Mouse (Mus musculus) stomach, embryonic 14.5 days (tissue): ENCODE results near the gene Peli1. TPM values are rescaled to one million over a fixed set of nuclear protein-coding genes. Genes with fewer than 3 reads are reported as not detected.

ENCODE experiments used
- ATAC-seq: fragments of 200-750 bp; cut with Nextera tagmentation; 2 replicates; pipeline ENCODE4 v1.8.0; 2017; ENCODE audit warnings: low read depth, moderate TSS enrichment; ENCODE audit not compliant: insufficient number of reproducible peaks, insufficient read depth, low FRiP score
- H3K27ac ChIP-seq: fragments of 300-500 bp; sonication (generic); 2 replicates; pipeline ENCODE4 v1.5.1; 2014; ENCODE audit warnings: mild to moderate bottlenecking, low read length, moderate library complexity, mixed read lengths
- H3K27me3 ChIP-seq: fragments of 300-500 bp; sonication (generic); 2 replicates; pipeline ENCODE4 v1.6.1; 2014; ENCODE audit warnings: low read length, control low read depth, mixed read lengths; ENCODE audit not compliant: control insufficient read depth, insufficient read depth
- H3K36me3 ChIP-seq: fragments of 300-500 bp; sonication (generic); 2 replicates; pipeline ENCODE4 v1.6.1; 2014; ENCODE audit warnings: mild to moderate bottlenecking, control low read depth, low read length, moderate library complexity, mixed read lengths; ENCODE audit not compliant: control insufficient read depth, insufficient read depth
- H3K4me1 ChIP-seq: fragments of 300-500 bp; sonication (generic); 2 replicates; pipeline ENCODE4 v1.6.1; 2014; ENCODE audit warnings: low read length, control low read depth, mixed read lengths; ENCODE audit not compliant: control insufficient read depth, insufficient read depth
- H3K4me2 ChIP-seq: fragments of 300-500 bp; sonication (generic); replicated peaks from 2 replicates; pipeline ENCODE4 v1.6.1; 2014; ENCODE audit warnings: low read depth, low read length, control low read depth
- H3K4me3 ChIP-seq: fragments of 300-500 bp; sonication (generic); 2 replicates; pipeline ENCODE4 v1.5.1; 2014; ENCODE audit warnings: low read depth, low read length, control low read depth
- H3K9ac ChIP-seq: fragments of 300-500 bp; sonication (generic); replicated peaks from 2 replicates; pipeline ENCODE4 v1.6.1; 2014; ENCODE audit warnings: low read depth, mild to moderate bottlenecking, control low read depth, low read length, moderate library complexity, mixed read lengths
- H3K9me3 ChIP-seq: fragments of 300-500 bp; sonication (generic); 2 replicates; pipeline ENCODE4 v1.6.1; 2016; ENCODE audit warnings: low read depth, low read length, control low read depth; ENCODE audit not compliant: control insufficient read depth
- WGBS: fragments of 180-500 bp; shearing (Covaris S2); extraction: QIAGEN DNeasy Blood & Tissue Kit; methylation state at CpG from one replicate; pipeline ENCODE4 v1.1.7; 2014; 5-methylcytosine and 5-hydroxymethylcytosine counted together
- polyA plus RNA-seq: library from polyadenylated mRNA; unstranded; fragments of >200 nt; fragmentation: Nextera tagmentation; extraction: Ambion mirVana; gene quantifications from 2 replicates; pipeline ENCODE4 v1.2.1, GENCODE M21; 2014

Peli1 gene
- polyA plus RNA-seq, 1 experiment from 2014 or later: 38.8 TPM

GRCm38 (mm10) chr11:21100704-21101103 lies 9.6 kb downstream of the Peli1 start:
- WGBS: 91% methylated on average over 1 of the region's 1 CpGs
- H3K4me3 ChIP-seq: no peak overlapping the region
- H3K4me1 ChIP-seq: no peaks in the 10 kb centered on the region
- H3K9me3 ChIP-seq: no peaks in the 10 kb centered on the region
- no peaks in the 10 kb centered on the region for H3K27me3 ChIP-seq
- H3K36me3 ChIP-seq: no peaks in the 10 kb centered on the region
- H3K27ac ChIP-seq: no peak overlapping the region
- ATAC-seq: no peak
- H3K4me2 ChIP-seq: no peak overlapping the region
- no peak overlapping the region for H3K9ac ChIP-seq

DNA sequence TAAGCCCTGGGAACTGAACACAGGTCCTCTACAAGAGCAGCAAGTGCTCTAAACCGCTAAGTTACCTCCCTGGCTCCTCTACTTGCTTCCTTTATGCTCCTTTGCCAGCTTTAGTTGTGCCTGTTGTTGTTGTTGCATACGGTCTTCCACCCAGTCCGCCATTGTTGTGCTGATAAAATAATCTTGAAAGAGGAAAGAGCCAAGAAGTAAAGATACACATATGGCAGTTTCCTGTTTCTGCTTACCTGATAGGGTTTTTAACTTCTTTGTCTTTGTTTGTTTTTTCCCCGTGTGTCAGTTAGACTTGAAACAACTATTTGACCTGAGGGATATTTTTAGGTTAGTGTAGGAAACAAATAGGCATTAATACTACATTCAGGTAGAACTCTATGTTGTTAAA lies 10.2 kb downstream of the Peli1 start:
- no peaks in the 10 kb centered on the region for H3K9me3 ChIP-seq
- WGBS: 74% methylated on average over 4 of the region's 4 CpGs
- no peak overlapping the region for H3K4me2 ChIP-seq
- H3K4me1 ChIP-seq: no peaks in the 10 kb centered on the region
- no peaks in the 10 kb centered on the region for H3K27me3 ChIP-seq
- H3K4me3 ChIP-seq: no peak overlapping the region
- no peak overlapping the region for H3K9ac ChIP-seq
- ATAC-seq: no peak
- H3K36me3 ChIP-seq: no peaks in the 10 kb centered on the region
- no peak overlapping the region for H3K27ac ChIP-seq

DNA sequence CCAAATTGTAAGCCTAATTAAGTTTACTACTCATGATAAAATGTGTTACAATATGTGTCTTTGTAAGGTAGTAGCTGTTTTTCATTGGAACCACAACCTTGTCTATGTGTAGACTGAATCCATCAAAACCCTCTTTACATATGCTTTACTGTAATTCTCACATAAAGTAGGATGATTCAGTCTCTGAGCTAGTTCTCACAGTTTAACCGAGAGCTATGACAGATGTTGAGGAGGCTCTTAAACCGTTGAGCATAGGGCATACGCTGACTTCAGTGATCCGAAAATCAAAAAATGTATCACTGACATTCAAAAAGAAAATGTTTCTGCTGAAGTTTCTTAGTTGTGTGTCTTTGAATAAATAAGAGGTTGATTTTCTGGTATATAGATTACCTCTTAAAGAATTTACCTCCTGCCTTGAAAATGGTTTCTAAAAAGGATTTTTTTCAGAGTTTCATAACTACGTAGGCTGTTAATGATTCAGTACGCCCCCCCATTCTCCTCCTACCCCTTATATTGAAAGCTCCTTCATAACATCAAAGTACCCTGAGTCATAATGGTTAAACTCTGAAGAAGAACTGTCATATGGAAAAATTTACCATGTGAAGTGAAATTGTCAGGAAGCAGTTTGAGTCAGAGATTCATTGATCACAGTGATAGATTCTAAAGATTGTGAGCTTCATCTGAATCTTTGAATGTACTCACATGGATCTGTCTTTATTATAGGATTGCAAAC lies 11.3 kb downstream of the Peli1 start:
- no peaks in the 10 kb centered on the region for H3K4me1 ChIP-seq
- H3K9me3 ChIP-seq: no peaks in the 10 kb centered on the region
- no peak overlapping the region for H3K4me2 ChIP-seq
- 83% methylated on average over 6 of the region's 6 CpGs for WGBS
- H3K27me3 ChIP-seq: no peaks in the 10 kb centered on the region
- no peak overlapping the region for H3K27ac ChIP-seq
- no peak for ATAC-seq
- H3K9ac ChIP-seq: no peak overlapping the region
- peaks cover 3% of the 10 kb centered on the region; the same call in 1 of the 2 replicates for H3K36me3 ChIP-seq
- no peak overlapping the region for H3K4me3 ChIP-seq

- Histone ChIP-seq H3K9me3 (no peaks in the 10 kb centered on the region), H3K4me3 (no peak overlapping the region), H3K9ac (no peak overlapping the region), H3K27ac (no peak overlapping the region), H3K27me3 (no peaks in the 10 kb centered on the region), H3K36me3 (peaks cover 3% of the 10 kb centered on the region; the same call in 1 of the 2 replicates), H3K4me1 (no peaks in the 10 kb centered on the region), H3K4me2 (no peak overlapping the region)
- ATAC-seq: no peak
- 67% methylated on average over 2 of the region's 2 CpGs for WGBS
Observed at GRCm38 (mm10) chr11:21103186-21103585, 12.1 kb downstream of the Peli1 start.

DNA sequence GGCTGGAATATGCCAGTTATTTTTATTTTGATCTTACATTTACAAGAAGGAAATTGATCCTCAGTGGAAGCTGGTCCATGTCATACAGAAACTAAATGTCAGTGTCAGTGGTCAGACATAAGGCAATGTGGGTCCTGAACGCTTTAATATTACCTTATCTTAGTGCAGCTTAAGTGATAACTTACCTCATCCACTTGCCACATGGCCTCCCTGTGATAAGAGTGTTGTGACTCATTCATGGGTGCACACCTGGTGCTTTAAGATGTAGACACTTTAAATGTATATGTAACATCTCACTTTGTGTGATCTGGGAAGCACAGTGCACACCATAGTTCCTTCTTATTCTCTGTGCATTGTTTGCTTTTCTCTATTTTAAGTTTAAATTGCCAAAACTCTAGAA lies 14.3 kb downstream of the Peli1 start:
- WGBS: 69% methylated on average over 1 of the region's 1 CpGs
- Histone ChIP-seq H3K36me3 (peaks cover 3% of the 10 kb centered on the region; the same call in 1 of the 2 replicates), H3K9ac (no peak overlapping the region), H3K9me3 (no peaks in the 10 kb centered on the region), H3K4me1 (no peaks in the 10 kb centered on the region), H3K27ac (no peak overlapping the region), H3K27me3 (no peaks in the 10 kb centered on the region), H3K4me3 (no peak overlapping the region), H3K4me2 (no peak overlapping the region)
- ATAC-seq: no peak

DNA sequence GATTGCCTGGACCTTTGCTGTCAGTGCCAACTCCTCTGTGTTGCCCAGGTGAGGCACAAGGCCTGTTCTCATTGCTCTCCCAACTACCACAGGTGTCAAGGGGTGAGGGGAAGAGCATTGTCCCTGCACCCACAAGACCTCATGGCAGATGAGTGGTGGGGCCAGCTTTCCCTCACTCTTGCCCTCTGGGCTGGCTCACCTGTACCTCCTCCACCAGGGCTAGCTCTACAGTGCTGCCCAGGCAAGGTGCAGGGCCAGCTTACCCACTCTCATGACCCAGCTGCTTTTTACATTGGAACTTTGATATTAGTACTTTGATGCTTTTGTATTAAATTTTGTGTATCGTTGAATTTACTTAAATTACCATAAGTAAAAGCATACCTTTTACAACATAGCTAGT lies 16.0 kb downstream of the Peli1 start:
- H3K9me3 ChIP-seq: no peaks in the 10 kb centered on the region
- no peak overlapping the region for H3K27ac ChIP-seq
- H3K36me3 ChIP-seq: peaks cover 3% of the 10 kb centered on the region; the same call in 1 of the 2 replicates
- no peak overlapping the region for H3K9ac ChIP-seq
- no peak overlapping the region for H3K4me3 ChIP-seq
- no peaks in the 10 kb centered on the region for H3K4me1 ChIP-seq
- no peaks in the 10 kb centered on the region for H3K27me3 ChIP-seq
- no peak overlapping the region for H3K4me2 ChIP-seq
- ATAC-seq: no peak
- 96% methylated on average over 1 of the region's 1 CpGs for WGBS

GRCm38 (mm10) chr11:21109279-21109678 lies 18.2 kb downstream of the Peli1 start:
- Histone ChIP-seq H3K27ac (no peak overlapping the region), H3K4me1 (no peaks in the 10 kb centered on the region), H3K4me2 (no peak overlapping the region), H3K36me3 (peaks cover 3% of the 10 kb centered on the region; the same call in 1 of the 2 replicates), H3K4me3 (no peak overlapping the region), H3K9ac (no peak overlapping the region), H3K9me3 (no peaks in the 10 kb centered on the region), H3K27me3 (no peaks in the 10 kb centered on the region)
- 88% methylated on average over 2 of the region's 2 CpGs for WGBS
- no peak for ATAC-seq

GRCm38 (mm10) chr11:21114516-21114915 lies 23.4 kb downstream of the Peli1 start:
- ATAC-seq: no peak
- no peak overlapping the region for H3K4me3 ChIP-seq
- H3K9ac ChIP-seq: no peak overlapping the region
- H3K27ac ChIP-seq: no peak overlapping the region
- H3K9me3 ChIP-seq: no peaks in the 10 kb centered on the region
- WGBS: 97% methylated on average over 2 of the region's 2 CpGs
- no peaks in the 10 kb centered on the region for H3K27me3 ChIP-seq
- H3K4me1 ChIP-seq: no peaks in the 10 kb centered on the region
- H3K36me3 ChIP-seq: no peaks in the 10 kb centered on the region
- no peak overlapping the region for H3K4me2 ChIP-seq

DNA sequence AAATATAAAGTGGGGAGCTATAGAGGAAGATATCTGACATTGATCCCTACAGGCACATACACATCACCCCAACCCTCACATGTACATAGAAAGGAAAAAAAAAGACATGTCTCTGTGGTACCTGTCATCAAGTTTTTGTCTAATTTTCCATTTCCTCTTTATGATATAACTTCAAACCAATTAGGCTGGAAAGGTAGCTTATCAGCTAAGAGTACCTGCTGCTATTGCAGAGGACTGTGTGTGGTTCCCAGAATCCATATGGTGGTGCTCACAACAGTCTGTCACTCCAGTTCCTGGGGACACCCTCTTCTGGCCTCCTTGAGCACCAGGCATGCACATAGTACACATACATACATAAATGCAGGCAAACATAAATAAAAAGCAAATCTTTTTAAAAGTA lies 24.7 kb downstream of the Peli1 start:
- Histone ChIP-seq H3K36me3 (no peaks in the 10 kb centered on the region), H3K27ac (no peak overlapping the region), H3K9me3 (no peaks in the 10 kb centered on the region), H3K27me3 (no peaks in the 10 kb centered on the region), H3K4me3 (no peak overlapping the region), H3K4me1 (no peaks in the 10 kb centered on the region), H3K4me2 (no peak overlapping the region), H3K9ac (no peak overlapping the region)
- ATAC-seq: no peak
